Mouse (Mus musculus): ENCODE measurements around the gene Dbp. TPM values are rescaled to one million over a fixed set of nuclear protein-coding genes. Genes with fewer than 3 reads are reported as not detected.

Dbp gene
- polyA plus RNA-seq, 1 experiment from 2014 or later = 3.3 TPM

- 57% methylated on average over 13 of the region's 13 CpGs for WGBS
- no peak for ATAC-seq (ENCODE audit: low FRiP score)
- H3K27ac ChIP-seq (replicated peaks) = no peak overlapping the region
- H3K27me3 ChIP-seq (replicated peaks) = no peaks in the 10 kb centered on the region
- peaks cover 64% of the 10 kb centered on the region for H3K36me3 ChIP-seq
- H3K4me2 ChIP-seq = no peak overlapping the region
- H3K4me1 ChIP-seq = peaks cover 23% of the 10 kb centered on the region
- H3K4me3 ChIP-seq (replicated peaks) = no peak overlapping the region
- H3K9ac ChIP-seq (replicated peaks) = no peak overlapping the region
- H3K9me3 ChIP-seq (replicated peaks) = no peaks in the 10 kb centered on the region
Measured at GRCm38 (mm10) chr7:45721642-45722347, 16.9 kb downstream of the Dbp start.

GRCm38 (mm10) chr7:45722348-45722713 is 17.4 kb downstream of the Dbp start:
- Histone ChIP-seq H3K9ac (replicated peaks) (no peak overlapping the region), H3K4me3 (replicated peaks) (no peak overlapping the region), H3K4me1 (peaks cover 17% of the 10 kb centered on the region), H3K36me3 (peaks cover 67% of the 10 kb centered on the region), H3K4me2 (no peak overlapping the region), H3K27ac (replicated peaks) (no peak overlapping the region), H3K9me3 (replicated peaks) (no peaks in the 10 kb centered on the region), H3K27me3 (replicated peaks) (no peaks in the 10 kb centered on the region)
- WGBS = 81% methylated on average over 13 of the region's 13 CpGs
- no peak for ATAC-seq (ENCODE audit: low FRiP score)

GRCm38 (mm10) chr7:45723301-45723700 is 18.4 kb downstream of the Dbp start:
- no peak overlapping the region for H3K9ac ChIP-seq (replicated peaks)
- ATAC-seq (ENCODE audit: low FRiP score) = no peak
- H3K4me2 ChIP-seq = no peak overlapping the region
- peaks cover 17% of the 10 kb centered on the region for H3K4me1 ChIP-seq
- no peak overlapping the region for H3K4me3 ChIP-seq (replicated peaks)
- H3K36me3 ChIP-seq = peaks cover 67% of the 10 kb centered on the region
- no peaks in the 10 kb centered on the region for H3K9me3 ChIP-seq (replicated peaks)
- H3K27me3 ChIP-seq (replicated peaks) = no peaks in the 10 kb centered on the region
- H3K27ac ChIP-seq (replicated peaks) = no peak overlapping the region
- WGBS = 97% methylated on average over 4 of the region's 4 CpGs

GRCm38 (mm10) chr7:45723781-45724180 is 18.9 kb downstream of the Dbp start:
- H3K27ac ChIP-seq (replicated peaks) = no peak overlapping the region
- no peak overlapping the region for H3K4me3 ChIP-seq (replicated peaks)
- no peak for ATAC-seq (ENCODE audit: low FRiP score)
- H3K4me2 ChIP-seq = no peak overlapping the region
- no peaks in the 10 kb centered on the region for H3K9me3 ChIP-seq (replicated peaks)
- peaks cover 13% of the 10 kb centered on the region for H3K4me1 ChIP-seq
- no peaks in the 10 kb centered on the region for H3K27me3 ChIP-seq (replicated peaks)
- WGBS = 95% methylated on average over 14 of the region's 14 CpGs
- H3K36me3 ChIP-seq = peaks cover 67% of the 10 kb centered on the region
- H3K9ac ChIP-seq (replicated peaks) = no peak overlapping the region

GRCm38 (mm10) chr7:45725151-45725550 is 20.3 kb downstream of the Dbp start:
- Histone ChIP-seq H3K9me3 (replicated peaks) (no peaks in the 10 kb centered on the region), H3K4me3 (replicated peaks) (no peak overlapping the region), H3K4me2 (no peak overlapping the region), H3K4me1 (no peaks in the 10 kb centered on the region), H3K27ac (replicated peaks) (no peak overlapping the region), H3K27me3 (replicated peaks) (no peaks in the 10 kb centered on the region), H3K36me3 (peaks cover 61% of the 10 kb centered on the region), H3K9ac (replicated peaks) (no peak overlapping the region)
- WGBS = 90% methylated on average over 9 of the region's 9 CpGs
- ATAC-seq (ENCODE audit: low FRiP score) = no peak

- Histone ChIP-seq H3K4me1 (no peaks in the 10 kb centered on the region), H3K27ac (replicated peaks) (no peak within 1 kb of the TSS), H3K36me3 (peaks cover 56% of the 10 kb centered on the region), H3K9me3 (replicated peaks) (no peaks in the 10 kb centered on the region), H3K27me3 (replicated peaks) (no peaks in the 10 kb centered on the region), H3K9ac (replicated peaks) (no peak within 1 kb of the TSS), H3K4me2 (no peak within 1 kb of the TSS), H3K4me3 (replicated peaks) (no peak within 1 kb of the TSS)
- WGBS = 94% methylated on average over 11 of the region's 11 CpGs
- ATAC-seq (ENCODE audit: low FRiP score) = no peak
Measured at GRCm38 (mm10) chr7:45725713-45726112, 20.8 kb downstream of the Dbp start, which contains the start of gene Spaca4. Spaca4 (minus strand) TSS chr7:45725813.

DNA sequence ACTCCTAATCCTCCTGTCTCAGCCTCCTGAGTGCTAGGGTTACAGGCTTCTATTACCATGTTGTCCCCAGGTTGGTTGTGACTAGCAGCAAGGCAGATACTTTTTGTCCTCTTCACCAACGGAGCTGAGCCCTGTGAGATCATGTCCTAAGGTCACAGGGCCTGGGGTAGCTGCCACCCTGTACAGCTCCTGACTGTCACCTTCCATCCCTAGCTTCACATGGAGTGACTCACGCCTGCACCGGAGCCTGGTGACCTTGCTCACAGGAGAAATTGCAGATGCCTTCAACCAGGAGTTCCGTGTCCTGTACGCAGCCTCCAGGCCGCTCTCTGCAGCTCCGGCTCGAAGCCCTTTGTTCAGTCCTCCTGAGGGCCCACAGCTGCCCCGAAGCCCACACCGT is 21.5 kb downstream of the Dbp start:
- no peak overlapping the region for H3K4me3 ChIP-seq (replicated peaks)
- no peak overlapping the region for H3K4me2 ChIP-seq
- H3K27me3 ChIP-seq (replicated peaks) = no peaks in the 10 kb centered on the region
- H3K9me3 ChIP-seq (replicated peaks) = no peaks in the 10 kb centered on the region
- no peak for ATAC-seq (ENCODE audit: low FRiP score)
- H3K27ac ChIP-seq (replicated peaks) = no peak overlapping the region
- H3K9ac ChIP-seq (replicated peaks) = no peak overlapping the region
- peaks cover 49% of the 10 kb centered on the region for H3K36me3 ChIP-seq
- H3K4me1 ChIP-seq = peaks cover 3% of the 10 kb centered on the region; the same call in 1 of the 2 replicates
- 93% methylated on average over 10 of the region's 10 CpGs for WGBS

GRCm38 (mm10) chr7:45727625-45728024 is 22.7 kb downstream of the Dbp start:
- ATAC-seq (ENCODE audit: low FRiP score) = no peak
- Histone ChIP-seq H3K36me3 (peaks cover 44% of the 10 kb centered on the region), H3K4me3 (replicated peaks) (no peak overlapping the region)

GRCm38 (mm10) chr7:45730727-45731431 is 26.0 kb downstream of the Dbp start:
- no peak overlapping the region for H3K27ac ChIP-seq (replicated peaks)
- no peaks in the 10 kb centered on the region for H3K9me3 ChIP-seq (replicated peaks)
- H3K27me3 ChIP-seq (replicated peaks) = no peaks in the 10 kb centered on the region
- H3K4me2 ChIP-seq = no peak overlapping the region
- H3K4me1 ChIP-seq = peaks cover 3% of the 10 kb centered on the region; the same call in 1 of the 2 replicates
- ATAC-seq (ENCODE audit: low FRiP score) = no peak
- H3K36me3 ChIP-seq = peaks cover 13% of the 10 kb centered on the region
- WGBS = 16% methylated on average over 16 of the region's 16 CpGs
- H3K4me3 ChIP-seq (replicated peaks) = no peak overlapping the region
- H3K9ac ChIP-seq (replicated peaks) = no peak overlapping the region

More at GRCm38 (mm10) chr7:45727625-45728024, 22.7 kb downstream of the Dbp start:
- Histone ChIP-seq H3K4me2 (no peak overlapping the region), H3K27me3 (replicated peaks) (no peaks in the 10 kb centered on the region), H3K27ac (replicated peaks) (no peak overlapping the region), H3K9me3 (replicated peaks) (no peaks in the 10 kb centered on the region), H3K9ac (replicated peaks) (no peak overlapping the region), H3K4me1 (peaks cover 3% of the 10 kb centered on the region; the same call in 1 of the 2 replicates)
- WGBS = 85% methylated on average over 3 of the region's 3 CpGs

DNA sequence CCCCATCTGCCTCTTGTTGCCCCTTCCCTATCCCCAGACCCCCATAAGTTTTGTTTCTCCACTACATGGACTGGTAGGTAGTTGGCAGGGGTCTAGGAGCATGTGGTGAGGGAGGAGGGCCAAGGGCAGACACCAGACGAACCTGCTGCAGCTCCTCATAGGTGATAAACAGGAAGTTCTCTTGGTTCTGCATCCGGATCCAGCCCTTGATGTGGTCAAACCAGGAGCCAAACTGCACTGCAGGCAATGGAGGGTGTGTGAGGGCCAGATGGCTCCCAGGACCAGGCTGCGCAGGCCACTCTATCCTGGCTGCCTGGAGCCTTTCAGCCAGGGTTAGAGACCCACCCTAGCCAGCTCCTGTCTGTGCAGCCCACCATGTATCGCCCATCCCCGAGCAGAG is 28.6 kb downstream of the Dbp start:
- H3K27ac ChIP-seq (replicated peaks) = no peak overlapping the region
- no peaks in the 10 kb centered on the region for H3K27me3 ChIP-seq (replicated peaks)
- no peak for ATAC-seq (ENCODE audit: low FRiP score)
- H3K4me1 ChIP-seq = peaks cover 3% of the 10 kb centered on the region; the same call in 1 of the 2 replicates
- no peak overlapping the region for H3K9ac ChIP-seq (replicated peaks)
- no peak overlapping the region for H3K4me3 ChIP-seq (replicated peaks)
- H3K9me3 ChIP-seq (replicated peaks) = no peaks in the 10 kb centered on the region
- 86% methylated on average over 5 of the region's 5 CpGs for WGBS
- H3K4me2 ChIP-seq = no peak overlapping the region
- H3K36me3 ChIP-seq = peaks cover 3% of the 10 kb centered on the region; the same call in 1 of the 2 replicates

DNA sequence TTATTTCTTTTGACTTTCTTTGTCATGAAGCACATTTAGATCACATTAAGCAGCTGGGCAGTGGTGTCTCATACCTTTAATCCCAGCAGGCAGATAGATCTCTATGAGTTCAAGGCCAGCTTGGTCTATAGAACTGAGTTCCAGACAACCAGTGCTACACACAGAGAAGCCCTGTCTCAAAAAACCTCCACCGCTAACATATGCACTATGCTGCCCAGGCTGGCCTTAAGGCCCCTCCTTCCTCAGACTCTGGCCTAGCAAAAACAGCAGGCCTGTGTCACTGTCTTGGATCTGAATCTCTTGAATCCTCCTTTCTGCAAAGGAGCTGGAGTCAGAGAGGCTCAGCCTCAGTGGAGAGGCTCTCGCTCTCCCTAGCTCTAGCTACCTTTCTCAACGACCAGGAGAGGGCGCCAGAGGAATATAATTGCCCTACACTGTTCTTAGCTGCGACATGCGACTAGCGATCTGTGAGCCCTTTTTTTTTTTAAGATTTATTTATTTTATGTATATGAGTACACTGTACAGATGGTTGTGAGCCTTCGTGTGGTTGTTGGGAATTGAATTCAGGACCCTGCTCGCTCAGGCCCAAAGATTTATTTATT is 34.4 kb downstream of the Dbp start:
- Histone ChIP-seq H3K9ac (replicated peaks) (no peak overlapping the region), H3K4me1 (no peaks in the 10 kb centered on the region), H3K27me3 (replicated peaks) (peaks cover 3% of the 10 kb centered on the region; the same call in 1 of the 2 replicates), H3K4me3 (replicated peaks) (no peak overlapping the region), H3K27ac (replicated peaks) (no peak overlapping the region), H3K36me3 (no peaks in the 10 kb centered on the region), H3K4me2 (no peak overlapping the region), H3K9me3 (replicated peaks) (no peaks in the 10 kb centered on the region)
- peak; percentile 84 for ATAC-seq (ENCODE audit: low FRiP score)
- 8% methylated on average over 9 of the region's 9 CpGs for WGBS

DNA sequence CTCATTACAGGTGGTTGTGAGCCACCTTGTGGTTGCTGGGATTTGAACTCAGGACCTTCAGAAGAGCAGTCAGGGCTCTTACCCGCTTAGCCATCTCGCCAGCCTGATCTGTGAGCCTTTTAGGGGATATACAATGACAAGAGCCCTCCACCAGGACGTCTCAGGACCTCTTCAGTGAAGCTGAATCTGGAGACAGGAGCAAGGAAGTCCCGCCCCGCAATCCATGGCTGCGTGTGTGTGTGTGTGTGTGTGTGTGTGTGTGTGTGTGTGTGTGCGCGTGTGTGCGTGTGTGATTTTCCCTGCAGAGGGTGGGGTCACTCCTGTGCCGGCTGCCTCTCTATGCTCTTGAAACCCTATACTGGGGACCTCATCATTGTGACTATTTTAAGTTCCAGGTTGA is 34.9 kb downstream of the Dbp start:
- no peak for ATAC-seq (ENCODE audit: low FRiP score)
- WGBS = 72% methylated on average over 10 of the region's 10 CpGs
- Histone ChIP-seq H3K4me1 (no peaks in the 10 kb centered on the region), H3K4me3 (replicated peaks) (no peak overlapping the region), H3K27ac (replicated peaks) (no peak overlapping the region), H3K36me3 (no peaks in the 10 kb centered on the region), H3K9ac (replicated peaks) (no peak overlapping the region), H3K27me3 (replicated peaks) (peaks cover 3% of the 10 kb centered on the region; the same call in 1 of the 2 replicates), H3K4me2 (no peak overlapping the region), H3K9me3 (replicated peaks) (no peaks in the 10 kb centered on the region)

All from neural tube, embryonic 15.5 days (tissue).